Mouse (Mus musculus): Measurements from ENCODE around the gene Polr2b.

Polr2b gene

DNA sequence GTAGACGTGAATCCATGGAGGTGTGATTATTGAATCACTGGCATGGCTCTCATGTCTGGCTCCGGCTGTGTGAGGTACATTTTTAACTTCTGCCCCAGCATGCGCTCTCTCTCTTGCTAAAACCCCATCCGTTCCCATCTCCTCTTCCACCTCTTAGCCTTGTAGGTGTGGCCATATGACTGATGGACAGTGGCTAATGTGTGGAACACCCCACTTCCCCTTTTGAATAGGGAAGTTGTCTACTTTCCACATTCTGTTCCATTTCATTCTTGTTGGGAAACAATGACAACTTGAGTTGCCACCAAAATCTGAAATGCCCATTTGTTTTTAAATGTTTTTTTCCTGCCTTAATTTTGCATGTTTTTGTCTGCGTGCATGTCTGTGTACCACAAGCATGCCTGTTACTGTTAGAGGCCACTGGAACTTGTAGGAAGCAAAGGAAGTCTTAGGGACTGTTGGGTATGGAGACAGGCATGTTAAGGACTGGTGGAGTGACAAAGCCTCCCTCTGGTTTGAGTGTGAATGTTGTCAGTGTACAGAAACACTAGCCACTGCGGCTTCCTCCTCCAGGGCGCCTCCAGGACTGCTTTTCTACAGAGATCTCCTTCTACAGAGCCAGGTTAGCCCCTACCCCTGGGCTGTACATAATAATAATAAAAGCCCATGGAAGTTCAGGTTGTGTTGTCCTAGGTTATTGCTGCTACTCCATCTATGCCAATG, 17.0 kb upstream of the Polr2b start:
- no peak for DNase-seq (ENCODE audit: low read depth, low spot score)

GRCm38 (mm10) chr5:77299486-77299885, 10.5 kb upstream of the Polr2b start:
- DNase-seq (ENCODE audit: low read depth, low spot score), result no peak

DNA sequence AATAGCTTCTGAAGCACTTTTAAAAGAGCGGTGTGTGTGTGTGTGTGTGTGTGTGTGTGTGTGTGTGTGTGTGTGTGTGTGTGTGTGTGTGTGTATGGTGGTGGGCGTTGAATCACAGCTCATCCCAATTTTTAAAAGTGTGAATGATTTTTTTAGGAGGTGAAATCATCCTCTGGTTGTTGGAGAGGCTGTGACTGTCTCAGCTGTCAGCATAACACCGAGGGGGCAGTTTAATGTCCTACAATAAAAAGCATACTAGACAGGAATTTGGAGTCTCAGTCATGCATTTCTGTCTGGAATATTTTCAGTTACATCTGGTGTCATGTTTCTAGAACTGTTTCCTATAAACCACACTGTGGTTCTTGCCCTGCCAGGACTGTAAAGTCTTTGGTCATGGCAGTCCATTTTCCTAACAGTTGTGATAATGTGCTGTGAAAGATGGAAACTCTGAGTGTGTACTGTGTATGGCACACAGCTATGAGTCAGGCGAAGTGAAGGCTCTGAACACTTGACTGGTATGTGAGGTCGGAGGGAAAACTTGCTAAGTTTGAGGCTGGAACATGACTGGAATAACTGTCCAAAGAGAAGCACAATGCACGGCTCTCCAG, 8.5 kb upstream of the Polr2b start:
- DNase-seq (ENCODE audit: low read depth, low spot score), result no peak

DNA sequence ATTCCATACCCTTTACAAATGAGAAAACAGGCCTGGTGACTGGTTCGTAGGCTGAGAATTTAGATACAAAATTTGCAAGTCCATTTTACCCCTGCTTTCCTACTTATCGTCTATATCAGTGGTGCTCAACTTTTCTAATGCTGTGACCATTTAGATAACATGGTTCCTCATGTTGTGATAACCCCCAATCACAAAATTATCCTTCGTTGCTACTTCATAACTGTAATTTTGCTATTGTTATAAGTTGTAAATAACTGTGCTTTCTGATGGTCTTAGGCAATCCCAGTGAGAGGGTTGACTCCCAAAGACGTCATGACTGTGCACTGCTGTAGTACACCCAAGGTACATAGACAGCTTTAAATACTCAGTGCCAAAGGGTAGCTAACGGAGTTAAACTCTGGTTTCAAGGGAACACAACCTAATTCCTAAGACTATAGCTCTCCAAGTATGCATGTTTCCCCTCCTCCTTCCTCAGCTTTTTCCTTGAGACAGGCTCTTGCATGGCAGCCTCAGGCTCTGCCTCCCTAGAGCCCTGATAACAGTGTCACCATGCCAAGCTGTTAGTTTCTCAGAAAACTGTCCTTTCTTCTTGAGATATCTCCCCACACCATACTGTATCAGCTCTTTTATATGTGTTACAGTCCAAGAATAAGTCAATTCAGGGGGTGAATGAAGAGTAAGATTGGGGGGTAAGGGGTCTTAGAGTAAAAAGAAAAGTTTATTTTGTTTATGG, 2.0 kb upstream of the Polr2b start:
- DNase-seq (ENCODE audit: low read depth, low spot score), result no peak

DNA sequence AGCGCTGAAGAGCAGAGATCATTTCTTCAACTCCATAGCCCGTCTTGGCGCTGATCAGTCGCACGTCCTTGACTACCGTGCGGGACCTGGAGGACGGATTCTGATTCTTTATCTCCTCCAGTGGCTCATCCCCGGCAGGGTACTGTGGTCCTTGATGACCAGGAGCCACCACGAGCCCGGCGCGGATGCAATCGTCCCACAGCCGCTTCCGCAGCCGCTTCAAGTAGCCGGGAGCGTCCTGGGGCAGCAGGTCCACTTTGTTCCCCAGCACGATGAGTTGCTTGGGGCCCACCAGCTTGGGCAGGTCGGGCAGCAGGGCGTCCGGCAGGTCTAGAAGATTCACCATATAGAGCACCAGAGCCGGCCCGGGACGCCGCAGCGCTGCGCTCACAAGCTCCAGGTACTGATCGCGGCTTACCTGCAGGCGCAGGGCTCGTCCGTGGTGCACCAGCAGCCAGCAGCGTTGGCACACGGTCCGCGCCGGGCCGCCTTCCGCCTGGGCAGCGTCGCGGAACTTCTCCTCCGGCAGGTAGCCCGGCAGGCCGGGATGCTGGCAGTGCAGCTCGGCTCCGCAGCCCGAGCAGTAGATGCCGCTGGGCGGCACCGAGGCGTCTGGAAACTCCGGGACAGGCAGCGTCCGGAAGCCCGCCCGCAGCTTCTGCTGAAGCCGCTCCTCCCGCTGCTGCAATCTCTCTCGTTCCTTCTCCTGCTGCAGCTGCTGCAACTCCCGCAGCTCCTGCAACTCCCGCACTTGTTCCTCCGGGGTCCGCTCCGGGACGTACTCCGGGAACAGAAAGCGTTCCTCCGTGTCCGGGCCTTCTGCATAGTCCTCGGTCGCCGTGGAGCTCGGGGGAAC, 668 bp upstream of the Polr2b start:
- no peak for DNase-seq (ENCODE audit: low read depth, low spot score)

DNA sequence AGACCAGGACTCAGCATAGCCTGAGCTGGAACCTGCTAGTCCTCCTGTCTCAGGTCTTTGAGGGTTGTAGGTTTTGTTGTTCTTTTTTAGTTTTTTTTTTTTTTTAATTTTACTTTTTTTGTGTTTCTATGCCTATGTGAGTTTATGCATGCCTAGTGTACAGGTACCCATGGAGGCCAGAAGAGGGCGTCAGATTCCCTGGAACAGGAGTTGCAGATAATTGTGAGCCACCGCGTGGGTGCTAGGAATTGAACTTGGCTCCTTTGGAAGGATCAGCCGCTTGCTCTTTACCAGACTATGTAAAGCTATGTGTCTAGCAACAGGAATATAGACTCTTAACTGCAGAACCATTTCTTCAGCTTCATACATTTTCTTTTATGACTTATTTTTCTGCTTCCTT, 4.3 kb downstream of the Polr2b start:
- DNase-seq (ENCODE audit: low read depth, low spot score), result no peak

DNA sequence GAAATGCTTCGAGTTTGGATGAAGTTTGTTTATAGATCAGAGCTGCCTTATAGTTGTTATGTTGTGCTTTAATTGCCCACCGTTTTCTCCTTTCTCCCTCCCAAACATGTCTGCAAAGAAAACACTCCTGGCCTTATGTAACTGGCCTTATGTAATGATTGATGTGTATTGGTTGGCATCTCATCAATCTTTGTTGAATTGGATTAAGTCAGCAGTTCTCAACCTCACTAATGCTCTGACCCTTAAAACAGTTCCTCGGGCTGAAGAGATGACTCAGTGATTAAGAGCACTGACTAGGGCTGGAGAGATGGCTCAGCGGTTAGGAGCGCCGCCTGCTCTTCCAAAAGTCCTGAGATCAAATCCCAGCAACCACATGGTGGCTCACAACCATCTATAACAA, 5.0 kb downstream of the Polr2b start:
- DNase-seq (ENCODE audit: low read depth, low spot score), result no peak

- no peak for DNase-seq (ENCODE audit: low read depth, low spot score)
These were observed 15.0 kb downstream of the Polr2b start for GRCm38 (mm10) chr5:77324936-77325335.

DNA sequence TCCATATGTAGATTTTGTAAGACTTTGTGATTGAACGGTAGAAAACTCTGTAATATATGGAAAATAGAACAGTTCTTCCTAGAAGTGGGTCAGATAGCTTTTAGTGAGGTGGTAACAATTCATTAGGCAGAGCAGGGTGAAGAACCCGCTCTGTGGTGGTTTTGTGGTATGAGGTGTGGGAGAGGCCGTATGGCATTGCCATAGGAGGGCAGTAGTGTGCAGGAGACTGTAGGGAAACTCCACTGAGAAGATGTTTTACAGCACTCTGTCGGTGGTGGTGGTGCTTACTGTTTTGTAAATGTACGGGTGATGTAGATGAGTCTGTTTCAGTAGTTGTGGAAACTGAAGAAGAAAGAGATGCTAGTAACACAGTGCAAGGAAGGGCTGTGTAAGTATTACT, 20.2 kb downstream of the Polr2b start:
- no peak for DNase-seq (ENCODE audit: low read depth, low spot score)

DNA sequence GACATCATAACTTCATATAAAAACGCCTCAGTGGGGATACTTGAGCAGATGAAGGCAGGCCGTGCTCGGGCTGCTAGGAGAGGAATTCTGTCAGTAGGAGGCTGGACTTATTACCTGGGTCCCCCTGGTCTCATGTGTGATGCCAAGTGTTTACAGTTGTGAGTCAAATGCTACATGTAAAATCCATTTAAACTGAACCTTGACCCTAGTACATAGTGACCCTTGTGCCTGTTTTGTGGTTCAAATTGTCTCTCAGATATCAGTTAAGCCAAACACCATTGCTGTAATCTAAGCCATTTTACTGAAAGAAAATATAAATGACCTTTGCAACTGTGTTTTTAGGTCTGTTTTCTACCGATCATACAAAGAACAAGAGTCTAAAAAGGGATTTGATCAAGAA, 30.1 kb downstream of the Polr2b start:
- no peak for DNase-seq (ENCODE audit: low read depth, low spot score)

DNA sequence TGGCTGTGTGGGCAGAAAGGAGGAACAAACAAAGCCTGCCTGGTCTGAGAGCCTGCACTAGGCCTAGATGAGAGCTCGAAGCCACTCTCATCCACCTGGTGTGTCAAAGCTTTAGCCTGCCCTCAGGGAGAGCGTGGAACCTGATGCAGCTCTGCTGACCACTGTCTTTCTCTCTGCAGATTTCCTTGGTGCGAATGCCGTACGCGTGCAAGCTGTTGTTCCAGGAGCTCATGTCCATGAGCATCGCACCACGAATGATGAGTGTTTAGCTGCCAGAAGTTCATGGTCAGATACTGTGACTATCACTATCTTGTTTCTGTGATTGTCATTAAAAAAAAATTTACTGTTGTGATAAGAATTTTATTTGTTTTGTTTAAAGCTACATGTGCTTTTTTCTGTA, 39.0 kb downstream of the Polr2b start:
- no peak for DNase-seq (ENCODE audit: low read depth, low spot score)

DNA sequence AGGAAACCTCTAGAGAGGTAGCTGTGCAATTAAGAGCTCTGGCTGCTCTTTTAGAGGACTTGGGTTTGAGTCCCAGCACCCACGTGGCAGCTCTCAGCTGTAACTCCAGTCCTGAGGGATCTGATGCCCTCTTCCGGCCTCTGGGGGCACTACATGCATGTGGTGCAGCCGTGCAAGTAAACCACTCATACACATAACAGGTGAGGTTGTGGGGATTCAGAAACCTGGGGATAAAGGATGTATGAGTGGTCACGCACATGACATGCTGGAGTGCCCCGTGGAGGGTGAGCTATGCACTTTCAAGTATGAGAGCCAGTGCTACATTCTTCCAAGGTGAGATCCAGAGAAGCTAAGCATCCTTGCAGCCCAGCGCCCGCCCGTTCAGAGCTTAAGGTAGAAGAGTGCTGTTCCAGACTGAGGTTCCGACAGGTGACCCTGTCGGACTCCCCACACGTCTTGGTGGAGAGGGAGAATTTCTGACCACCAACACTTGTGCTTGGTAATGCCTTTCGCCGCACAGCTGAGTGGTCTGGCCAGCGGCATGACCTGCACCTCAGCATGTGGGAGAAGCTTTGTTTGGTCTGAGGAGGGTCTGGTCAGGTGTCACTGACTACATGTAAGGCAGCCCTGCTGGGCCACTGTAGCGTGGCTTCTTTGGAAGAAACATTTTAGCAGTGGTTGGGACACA, 40.2 kb downstream of the Polr2b start:
- no peak for DNase-seq (ENCODE audit: low read depth, low spot score)

GRCm38 (mm10) chr5:77351691-77352090, 41.7 kb downstream of the Polr2b start:
- no peak for DNase-seq (ENCODE audit: low read depth, low spot score)

GRCm38 (mm10) chr5:77354361-77354787, 44.4 kb downstream of the Polr2b start:
- DNase-seq (ENCODE audit: low read depth, low spot score), result peak; percentile 81

GRCm38 (mm10) chr5:77355307-77356265, 45.6 kb downstream of the Polr2b start:
- no peak for DNase-seq (ENCODE audit: low read depth, low spot score)

- DNase-seq (ENCODE audit: low read depth, low spot score), result peak; percentile 34
These were observed 47.6 kb downstream of the Polr2b start for GRCm38 (mm10) chr5:77357405-77358149.

- no peak for DNase-seq (ENCODE audit: low read depth, low spot score)
These were observed 48.4 kb downstream of the Polr2b start for GRCm38 (mm10) chr5:77358347-77358746.

- no peak for DNase-seq (ENCODE audit: low read depth, low spot score)
These were observed 50.0 kb downstream of the Polr2b start for GRCm38 (mm10) chr5:77359971-77360370.

GRCm38 (mm10) chr5:77361006-77361405, 51.1 kb downstream of the Polr2b start:
- DNase-seq (ENCODE audit: low read depth, low spot score), result no peak

Data from embryo, embryonic 11.5 days (tissue).